Mouse (Mus musculus) gastrocnemius, postnatal 4 days (tissue): ENCODE data around the gene Sparc. TPM values are rescaled to one million over a fixed set of nuclear protein-coding genes. Genes with fewer than 3 reads are reported as not detected.

ENCODE experiments used
- DNase-seq, 2 experiments: peaks; one replicate each; pipeline ENCODE4 v3.0.0; 2021 to 2022; ENCODE audit warnings: low spot score in 2 of 2, mixed read lengths in 2 of 2
- long read RNA-seq, 2 experiments: library from polyadenylated mRNA; stranded (forward); transcript quantifications; one replicate each; pipeline ENCODE4 v2.0.0; 2021
- total RNA-seq, 2 experiments: library from RNA; stranded (reverse); gene quantifications; 2 replicates each; pipeline ENCODE4 v1.2.3; 2021

The Sparc gene
- total RNA-seq: 1,000 to 10,000 TPM; 2,207 to 2,385 TPM
- long read RNA-seq, experiment 1, transcript Sparc-202 (10 exons, 2,115 nt): minor isoform, 184 of 2,470 reads
- long read RNA-seq, experiment 1, transcript Sparc-205 (5 exons, 741 nt): minor isoform, 582 of 2,470 reads
- long read RNA-seq, experiment 1, transcript Sparc-201 (10 exons, 2,300 nt): major isoform, 905 of 2,470 reads
- long read RNA-seq, experiment 1, transcript Sparc-203 (4 exons, 909 nt): minor isoform, 80 of 2,470 reads
- long read RNA-seq, experiment 1, partial matches to known transcripts: 520 of 2,470 reads
- long read RNA-seq, experiment 1, other reads (novel, unspliced or antisense): 195 of 2,470 reads
- long read RNA-seq, experiment 2, transcript Sparc-201 (10 exons, 2,300 nt): major isoform, 1,090 of 2,759 reads
- long read RNA-seq, experiment 2, transcript Sparc-203 (4 exons, 909 nt): minor isoform, 69 of 2,759 reads
- long read RNA-seq, experiment 2, transcript Sparc-202 (10 exons, 2,115 nt): minor isoform, 244 of 2,759 reads
- long read RNA-seq, experiment 2, transcript Sparc-205 (5 exons, 741 nt): minor isoform, 507 of 2,759 reads
- long read RNA-seq, experiment 2, partial matches to known transcripts: 629 of 2,759 reads
- long read RNA-seq, experiment 2, other reads (novel, unspliced or antisense): 217 of 2,759 reads

GRCm38 (mm10) chr11:55422978-55423377, at the start of gene Sparc:
TSS of gene Sparc (minus strand) at chr11:55423183.
- no peak for DNase-seq

- no peak for DNase-seq
Observed at GRCm38 (mm10) chr11:55471467-55471866, 48.5 kb upstream of the Sparc start.

- no peak for DNase-seq
Observed at GRCm38 (mm10) chr11:55470761-55471160, 47.8 kb upstream of the Sparc start.

- no peak for DNase-seq
Observed at GRCm38 (mm10) chr11:55469923-55470691, 47.1 kb upstream of the Sparc start.

GRCm38 (mm10) chr11:55469048-55469843, 46.3 kb upstream of the Sparc start, which contains the start of gene G3bp1:
TSS of gene G3bp1 (plus strand) at chr11:55469685.
- DNase-seq: peak; percentile 96 to 99

GRCm38 (mm10) chr11:55468611-55469047, 45.6 kb upstream of the Sparc start:
- DNase-seq: peak in 1 of 2 experiments; percentile 31

GRCm38 (mm10) chr11:55468012-55468411, 45.0 kb upstream of the Sparc start:
- DNase-seq: no peak

GRCm38 (mm10) chr11:55465177-55465576, 42.2 kb upstream of the Sparc start:
- no peak for DNase-seq

GRCm38 (mm10) chr11:55464707-55465106, 41.7 kb upstream of the Sparc start:
- no peak for DNase-seq

GRCm38 (mm10) chr11:55462149-55462548, 39.2 kb upstream of the Sparc start:
- DNase-seq: no peak

GRCm38 (mm10) chr11:55461019-55461645, 38.1 kb upstream of the Sparc start, which contains the start of gene Atox1:
TSS of gene Atox1 (minus strand) at chr11:55461239.
- DNase-seq: peak; percentile 83 to 92

- no peak for DNase-seq
Observed at GRCm38 (mm10) chr11:55460559-55461018, 37.6 kb upstream of the Sparc start.

- no peak for DNase-seq
Observed at GRCm38 (mm10) chr11:55459850-55460558, 37.0 kb upstream of the Sparc start.

GRCm38 (mm10) chr11:55458501-55458900, 35.5 kb upstream of the Sparc start:
- no peak for DNase-seq

GRCm38 (mm10) chr11:55455166-55455565, 32.2 kb upstream of the Sparc start:
- DNase-seq: no peak

- no peak for DNase-seq
Observed at GRCm38 (mm10) chr11:55453640-55454039, 30.7 kb upstream of the Sparc start.

GRCm38 (mm10) chr11:55450311-55450710, 27.3 kb upstream of the Sparc start:
- DNase-seq: no peak

- no peak for DNase-seq
Observed at GRCm38 (mm10) chr11:55449531-55449930, 26.5 kb upstream of the Sparc start.

GRCm38 (mm10) chr11:55446579-55446978, 23.6 kb upstream of the Sparc start:
- peak; percentile 67 to 81 for DNase-seq
